Mouse (Mus musculus) kidney, embryonic 15.5 days (tissue): Measurements from ENCODE around the gene Scel. TPM values are rescaled to one million over a fixed set of nuclear protein-coding genes. Genes with fewer than 3 reads are reported as not detected.
A peak's percentile ranks its signal among the peaks of the same experiment; 100 is the strongest.

Experiments
- ATAC-seq: fragments of 200-750 bp; cut with Nextera tagmentation; replicated peaks from 2 replicates; pipeline ENCODE4 v1.8.0; 2017; ENCODE audit warnings: moderate TSS enrichment; ENCODE audit not compliant: low FRiP score
- H3K27ac ChIP-seq: fragments of 300-500 bp; sonication (generic); 2 replicates; pipeline ENCODE4 v1.5.1; 2015; ENCODE audit warnings: mild to moderate bottlenecking, inconsistent platforms
- H3K27me3 ChIP-seq: fragments of 300-500 bp; sonication (generic); 2 replicates; pipeline ENCODE4 v1.6.1; 2015; ENCODE audit warnings: inconsistent platforms
- H3K36me3 ChIP-seq: fragments of 300-500 bp; sonication (generic); 2 replicates; pipeline ENCODE4 v1.6.1; 2015; ENCODE audit warnings: inconsistent platforms
- H3K4me1 ChIP-seq: fragments of 300-500 bp; sonication (generic); 2 replicates; pipeline ENCODE4 v1.6.1; 2015; ENCODE audit warnings: inconsistent platforms
- H3K4me2 ChIP-seq: fragments of 300-500 bp; sonication (generic); 2 replicates; pipeline ENCODE4 v1.6.1; 2015; ENCODE audit warnings: moderate library complexity, mild to moderate bottlenecking, inconsistent platforms
- H3K4me3 ChIP-seq: fragments of 300-500 bp; sonication (generic); replicated peaks from 2 replicates; pipeline ENCODE4 v1.5.1; 2015; ENCODE audit warnings: mild to moderate bottlenecking, inconsistent platforms
- H3K9ac ChIP-seq: fragments of 300-500 bp; sonication (generic); 2 replicates; pipeline ENCODE4 v1.6.1; 2015; ENCODE audit warnings: mild to moderate bottlenecking, inconsistent platforms
- H3K9me3 ChIP-seq: fragments of 300-500 bp; sonication (generic); replicated peaks from 2 replicates; pipeline ENCODE4 v1.6.1; 2016; ENCODE audit warnings: inconsistent platforms
- WGBS: fragments of 180-500 bp; shearing (Covaris S2); methylation state at CpG from one replicate; pipeline ENCODE4 v1.1.7; 2015; ENCODE audit warnings: mixed read lengths; 5-methylcytosine and 5-hydroxymethylcytosine counted together
- polyA plus RNA-seq: library from polyadenylated mRNA; unstranded; fragments of >200 nt; fragmentation: Nextera tagmentation; extraction: Ambion mirVana; gene quantifications from 2 replicates; pipeline ENCODE4 v1.2.1, GENCODE M21; 2015

Scel gene
- polyA plus RNA-seq, 1 experiment from 2014 or later, result 2.8 TPM

GRCm38 (mm10) chr14:103481514-103481913, 31.6 kb upstream of the Scel start:
- Histone ChIP-seq H3K4me1 (no peaks in the 10 kb centered on the region), H3K4me3 (no peak overlapping the region), H3K4me2 (no peak overlapping the region), H3K9ac (no peak overlapping the region), H3K9me3 (no peaks in the 10 kb centered on the region), H3K27me3 (no peaks in the 10 kb centered on the region), H3K27ac (no peak overlapping the region), H3K36me3 (no peaks in the 10 kb centered on the region)
- ATAC-seq, result no peak
- 90% methylated on average over 7 of the region's 7 CpGs for WGBS

GRCm38 (mm10) chr14:103485671-103486070, 27.5 kb upstream of the Scel start:
- no peak overlapping the region for H3K4me3 ChIP-seq
- H3K27me3 ChIP-seq, result no peaks in the 10 kb centered on the region
- 76% methylated on average over 8 of the region's 8 CpGs for WGBS
- no peaks in the 10 kb centered on the region for H3K4me1 ChIP-seq
- H3K9me3 ChIP-seq, result no peaks in the 10 kb centered on the region
- no peak overlapping the region for H3K27ac ChIP-seq
- no peak overlapping the region for H3K9ac ChIP-seq
- no peak for ATAC-seq
- no peaks in the 10 kb centered on the region for H3K36me3 ChIP-seq
- no peak overlapping the region for H3K4me2 ChIP-seq

GRCm38 (mm10) chr14:103486974-103487373, 26.2 kb upstream of the Scel start:
- H3K4me2 ChIP-seq, result no peak overlapping the region
- 91% methylated on average over 5 of the region's 5 CpGs for WGBS
- ATAC-seq, result no peak

GRCm38 (mm10) chr14:103488659-103489058, 24.5 kb upstream of the Scel start:
- Histone ChIP-seq H3K4me3 (no peak overlapping the region), H3K9ac (no peak overlapping the region), H3K27me3 (no peaks in the 10 kb centered on the region), H3K9me3 (peaks cover 6% of the 10 kb centered on the region; the same call in 1 of the 2 replicates), H3K4me2 (no peak overlapping the region), H3K4me1 (no peaks in the 10 kb centered on the region), H3K27ac (no peak overlapping the region), H3K36me3 (no peaks in the 10 kb centered on the region)
- WGBS, result 70% methylated on average over 3 of the region's 3 CpGs
- no peak for ATAC-seq

More at GRCm38 (mm10) chr14:103486974-103487373, 26.2 kb upstream of the Scel start:
- H3K4me3 ChIP-seq, result no peak overlapping the region
- H3K9ac ChIP-seq, result no peak overlapping the region
- no peak overlapping the region for H3K27ac ChIP-seq
- H3K9me3 ChIP-seq, result 0 out of 2 replicates have a peak, but pooled peaks cover 6% of the 10 kb centered on the region
- H3K27me3 ChIP-seq, result no peaks in the 10 kb centered on the region
- no peaks in the 10 kb centered on the region for H3K4me1 ChIP-seq
- H3K36me3 ChIP-seq, result no peaks in the 10 kb centered on the region

- no peaks in the 10 kb centered on the region for H3K27me3 ChIP-seq
- WGBS, result 77% methylated on average over 8 of the region's 8 CpGs
- H3K9me3 ChIP-seq, result no peaks in the 10 kb centered on the region
- H3K27ac ChIP-seq, result no peak overlapping the region
- H3K4me3 ChIP-seq, result no peak overlapping the region
- no peaks in the 10 kb centered on the region for H3K36me3 ChIP-seq
- H3K4me2 ChIP-seq, result no peak overlapping the region
- H3K9ac ChIP-seq, result no peak overlapping the region
- 0 out of 2 replicates have a peak, but pooled peaks cover 4% of the 10 kb centered on the region for H3K4me1 ChIP-seq
- ATAC-seq, result no peak
Observed at GRCm38 (mm10) chr14:103498199-103498598, 14.9 kb upstream of the Scel start.

GRCm38 (mm10) chr14:103498613-103499012, 14.5 kb upstream of the Scel start:
- WGBS, result 81% methylated on average over 5 of the region's 5 CpGs
- H3K27me3 ChIP-seq, result no peaks in the 10 kb centered on the region
- ATAC-seq, result no peak

GRCm38 (mm10) chr14:103499060-103499459, 14.1 kb upstream of the Scel start:
- 0 out of 2 replicates have a peak, but pooled peaks cover 4% of the 10 kb centered on the region for H3K4me1 ChIP-seq
- H3K4me2 ChIP-seq, result no peak overlapping the region
- H3K27ac ChIP-seq, result no peak overlapping the region
- no peak overlapping the region for H3K9ac ChIP-seq
- 59% methylated on average over 1 of the region's 1 CpGs for WGBS
- no peak for ATAC-seq
- H3K9me3 ChIP-seq, result no peaks in the 10 kb centered on the region
- no peaks in the 10 kb centered on the region for H3K27me3 ChIP-seq
- no peaks in the 10 kb centered on the region for H3K36me3 ChIP-seq
- no peak overlapping the region for H3K4me3 ChIP-seq

More at GRCm38 (mm10) chr14:103498613-103499012, 14.5 kb upstream of the Scel start:
- Histone ChIP-seq H3K4me1 (0 out of 2 replicates have a peak, but pooled peaks cover 4% of the 10 kb centered on the region), H3K36me3 (no peaks in the 10 kb centered on the region), H3K4me2 (no peak overlapping the region), H3K27ac (no peak overlapping the region), H3K4me3 (no peak overlapping the region), H3K9me3 (no peaks in the 10 kb centered on the region), H3K9ac (no peak overlapping the region)

- Histone ChIP-seq H3K9me3 (no peaks in the 10 kb centered on the region), H3K4me1 (0 out of 2 replicates have a peak, but pooled peaks cover 4% of the 10 kb centered on the region), H3K27ac (no peak overlapping the region), H3K4me2 (no peak overlapping the region), H3K27me3 (no peaks in the 10 kb centered on the region), H3K9ac (no peak overlapping the region), H3K4me3 (no peak overlapping the region), H3K36me3 (no peaks in the 10 kb centered on the region)
- WGBS, result 49% methylated on average over 7 of the region's 7 CpGs
- ATAC-seq, result 0 out of 2 replicates have a peak, but pooled peaks have one; percentile 25
Observed at GRCm38 (mm10) chr14:103500309-103500708, 12.8 kb upstream of the Scel start.

- H3K4me3 ChIP-seq, result no peak overlapping the region
- no peaks in the 10 kb centered on the region for H3K27me3 ChIP-seq
- no peak overlapping the region for H3K4me2 ChIP-seq
- no peaks in the 10 kb centered on the region for H3K9me3 ChIP-seq
- no peak overlapping the region for H3K27ac ChIP-seq
- no peak for ATAC-seq
- 41% methylated on average over 4 of the region's 4 CpGs for whole genome bisulfite sequencing
- 0 out of 2 replicates have a peak, but pooled peaks cover 4% of the 10 kb centered on the region for H3K4me1 ChIP-seq
- no peak overlapping the region for H3K9ac ChIP-seq
- no peaks in the 10 kb centered on the region for H3K36me3 ChIP-seq
Observed at GRCm38 (mm10) chr14:103500941-103501340, 12.2 kb upstream of the Scel start.

GRCm38 (mm10) chr14:103504514-103504913, 8.6 kb upstream of the Scel start:
- Histone ChIP-seq H3K9ac (no peak overlapping the region), H3K4me1 (0 out of 2 replicates have a peak, but pooled peaks cover 4% of the 10 kb centered on the region), H3K27me3 (no peaks in the 10 kb centered on the region), H3K36me3 (no peaks in the 10 kb centered on the region), H3K9me3 (no peaks in the 10 kb centered on the region), H3K4me3 (no peak overlapping the region), H3K27ac (no peak overlapping the region), H3K4me2 (no peak overlapping the region)
- 78% methylated on average over 7 of the region's 7 CpGs for WGBS
- ATAC-seq, result no peak

- no peak for ATAC-seq
- H3K36me3 ChIP-seq, result no peaks in the 10 kb centered on the region
- WGBS, result 93% methylated on average over 8 of the region's 8 CpGs
Observed at GRCm38 (mm10) chr14:103509544-103509943, 3.6 kb upstream of the Scel start.

GRCm38 (mm10) chr14:103513473-103513811, 300 bp downstream of the Scel start:
- Histone ChIP-seq H3K4me3 (peak overlapping the region; percentile 1; the same call in 1 of the 2 replicates), H3K9ac (no peak overlapping the region), H3K27me3 (no peaks in the 10 kb centered on the region), H3K36me3 (no peaks in the 10 kb centered on the region), H3K27ac (no peak overlapping the region), H3K4me1 (0 out of 2 replicates have a peak, but pooled peaks cover 10% of the 10 kb centered on the region), H3K9me3 (no peaks in the 10 kb centered on the region), H3K4me2 (peak overlapping the region; percentile 43)
- WGBS, result 67% methylated on average over 7 of the region's 7 CpGs
- no peak for ATAC-seq

More at GRCm38 (mm10) chr14:103509544-103509943, 3.6 kb upstream of the Scel start:
- Histone ChIP-seq H3K9me3 (no peaks in the 10 kb centered on the region), H3K4me2 (no peak overlapping the region), H3K9ac (no peak overlapping the region), H3K4me3 (no peak overlapping the region), H3K27me3 (no peaks in the 10 kb centered on the region), H3K4me1 (0 out of 2 replicates have a peak, but pooled peaks cover 10% of the 10 kb centered on the region), H3K27ac (no peak overlapping the region)

GRCm38 (mm10) chr14:103515419-103515818, 2.3 kb downstream of the Scel start:
- Histone ChIP-seq H3K9me3 (no peaks in the 10 kb centered on the region; the same call in 1 of the 2 replicates), H3K4me2 (no peak overlapping the region), H3K27me3 (no peaks in the 10 kb centered on the region), H3K4me1 (0 out of 2 replicates have a peak, but pooled peaks cover 10% of the 10 kb centered on the region), H3K27ac (no peak overlapping the region), H3K36me3 (no peaks in the 10 kb centered on the region), H3K4me3 (no peak overlapping the region), H3K9ac (no peak overlapping the region)
- ATAC-seq, result no peak
- 67% methylated on average over 8 of the region's 8 CpGs for WGBS
